Mouse (Mus musculus) forebrain, embryonic 10.5 days (tissue): Measurements from ENCODE around the gene Tnrc6b. TPM values are rescaled to one million over a fixed set of nuclear protein-coding genes. Genes with fewer than 3 reads are reported as not detected.
"Not testable (repeated sequence)": the region's sequence is repeated elsewhere in the genome, so short reads cannot be mapped to it uniquely, and the experiment has no call there.

Source experiments
- DNase-seq: peaks from one replicate; pipeline ENCODE4 v3.0.0-alpha.2; 2017; ENCODE audit warnings: low spot score; ENCODE audit errors: extremely low spot score
- H3K27ac ChIP-seq: fragments of 300-500 bp; sonication (generic); 2 replicates; pipeline ENCODE4 v1.5.1; 2016; ENCODE audit warnings: mild to moderate bottlenecking
- H3K27me3 ChIP-seq: fragments of 300-500 bp; sonication (generic); 2 replicates; pipeline ENCODE4 v1.6.1; 2016; ENCODE audit warnings: mild to moderate bottlenecking; ENCODE audit not compliant: poor library complexity, severe bottlenecking
- H3K36me3 ChIP-seq: fragments of 300-500 bp; sonication (generic); replicated peaks from 2 replicates; pipeline ENCODE4 v1.6.1; 2016; ENCODE audit warnings: mild to moderate bottlenecking, moderate library complexity
- H3K4me1 ChIP-seq: fragments of 300-500 bp; sonication (generic); 2 replicates; pipeline ENCODE4 v1.6.1; 2016
- H3K4me3 ChIP-seq: fragments of 300-500 bp; sonication (generic); 2 replicates; pipeline ENCODE4 v1.5.1; 2016; ENCODE audit warnings: mild to moderate bottlenecking, moderate library complexity
- H3K9me3 ChIP-seq: fragments of 300-500 bp; sonication (generic); 2 replicates; pipeline ENCODE4 v1.6.1; 2016; ENCODE audit warnings: mild to moderate bottlenecking, moderate library complexity
- WGBS: fragments of 180-500 bp; shearing (Covaris S2); methylation state at CpG from one replicate; pipeline ENCODE4 v1.1.7; 2016; 5-methylcytosine and 5-hydroxymethylcytosine counted together
- polyA plus RNA-seq: library from polyadenylated mRNA; unstranded; fragments of >200 nt; fragmentation: Nextera tagmentation; extraction: Ambion mirVana; gene quantifications from 2 replicates; pipeline ENCODE4 v1.2.1, GENCODE M21; 2016

Gene Tnrc6b
- polyA plus RNA-seq, 1 experiment from 2014 or later = 40.5 TPM

DNA sequence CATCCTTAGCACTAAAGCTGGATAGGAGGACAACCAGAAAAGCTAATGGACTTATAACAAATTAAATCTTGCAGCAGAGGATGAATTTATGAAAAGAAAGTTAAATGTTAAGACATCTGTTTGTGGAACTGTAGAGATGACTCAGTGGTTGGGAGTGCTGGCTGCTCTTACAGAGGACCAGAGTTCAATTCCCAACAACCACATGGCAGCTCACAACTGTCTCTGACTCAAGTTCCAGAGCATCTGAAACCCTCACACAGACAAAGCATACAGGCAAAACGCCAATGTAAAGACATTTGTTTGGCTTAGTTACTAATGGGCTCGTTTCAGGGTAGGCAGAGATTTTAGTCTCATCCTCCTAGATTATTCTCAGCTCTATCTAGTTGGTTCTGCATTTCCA is 188.7 kb downstream of the Tnrc6b start:
- WGBS = 89% methylated on average over 2 of the region's 2 CpGs
- Histone ChIP-seq H3K27ac (no peak overlapping the region), H3K9me3 (no peaks in the 10 kb centered on the region), H3K36me3 (peaks cover 100% of the 10 kb centered on the region), H3K27me3 (no peaks in the 10 kb centered on the region), H3K4me3 (no peak overlapping the region), H3K4me1 (no peaks in the 10 kb centered on the region)
- DNase-seq = no peak

DNA sequence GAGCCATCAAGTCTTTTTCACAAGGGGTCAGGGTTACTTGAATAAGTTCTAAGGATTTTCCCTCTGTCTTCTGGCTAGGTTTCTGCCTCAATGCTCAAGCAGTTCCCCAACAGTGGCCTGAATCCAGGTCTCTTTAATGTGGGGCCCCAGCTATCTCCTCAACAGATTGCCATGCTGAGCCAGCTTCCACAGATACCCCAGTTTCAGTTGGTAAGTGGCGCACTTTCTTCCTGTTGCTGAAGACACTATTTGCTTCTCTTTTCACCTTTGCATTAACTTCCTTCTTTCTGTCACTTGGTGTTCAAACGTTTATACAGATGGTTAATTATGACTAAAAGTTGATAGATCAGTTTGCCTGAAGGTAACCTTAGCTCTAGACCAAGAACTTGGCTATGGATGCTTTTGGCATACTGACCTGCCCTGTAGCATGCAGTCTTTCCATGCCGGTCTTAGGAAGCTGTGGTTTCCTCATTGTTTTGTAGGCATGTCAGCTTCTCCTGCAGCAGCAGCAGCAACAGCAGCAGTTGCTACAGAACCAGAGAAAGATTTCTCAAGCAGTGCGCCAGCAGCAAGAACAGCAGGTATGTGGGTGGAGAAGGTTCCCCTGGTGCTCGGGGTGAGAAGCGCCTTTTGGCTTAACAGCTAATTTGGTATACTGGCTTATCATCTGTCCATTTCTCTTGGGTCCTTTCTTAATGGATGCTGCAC is 190.8 kb downstream of the Tnrc6b start:
- DNase-seq = no peak
- Histone ChIP-seq H3K9me3 (no peaks in the 10 kb centered on the region), H3K27me3 (no peaks in the 10 kb centered on the region), H3K4me3 (no peak overlapping the region), H3K27ac (no peak overlapping the region), H3K36me3 (peaks cover 100% of the 10 kb centered on the region), H3K4me1 (no peaks in the 10 kb centered on the region)
- WGBS = 93% methylated on average over 6 of the region's 6 CpGs

DNA sequence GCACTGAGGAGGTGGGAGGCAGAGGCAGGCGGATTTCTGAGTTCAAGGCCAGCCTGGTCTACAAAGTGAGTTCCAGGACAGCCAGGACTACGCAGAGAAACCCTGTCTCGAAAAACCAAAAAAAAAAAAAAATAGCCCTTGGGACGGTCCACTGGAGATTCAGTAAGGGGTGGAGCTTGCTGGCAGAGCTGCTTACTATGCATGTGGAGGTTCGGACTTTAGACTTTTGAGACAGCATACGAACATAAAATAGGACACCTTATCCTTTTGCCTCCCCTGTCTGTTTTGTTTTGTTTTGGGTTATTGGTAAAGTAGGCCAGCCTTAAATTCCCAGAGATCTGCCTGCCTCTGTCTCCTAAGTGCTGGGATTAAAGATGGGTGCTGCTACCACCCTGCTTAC is 193.7 kb downstream of the Tnrc6b start:
- H3K27me3 ChIP-seq, H3K4me3 ChIP-seq, H3K9me3 ChIP-seq, DNase-seq, H3K27ac ChIP-seq, H3K4me1 ChIP-seq: not testable (repeated sequence)
- peaks cover 94% of the 10 kb centered on the region for H3K36me3 ChIP-seq
- WGBS = 96% methylated on average over 6 of the region's 6 CpGs

DNA sequence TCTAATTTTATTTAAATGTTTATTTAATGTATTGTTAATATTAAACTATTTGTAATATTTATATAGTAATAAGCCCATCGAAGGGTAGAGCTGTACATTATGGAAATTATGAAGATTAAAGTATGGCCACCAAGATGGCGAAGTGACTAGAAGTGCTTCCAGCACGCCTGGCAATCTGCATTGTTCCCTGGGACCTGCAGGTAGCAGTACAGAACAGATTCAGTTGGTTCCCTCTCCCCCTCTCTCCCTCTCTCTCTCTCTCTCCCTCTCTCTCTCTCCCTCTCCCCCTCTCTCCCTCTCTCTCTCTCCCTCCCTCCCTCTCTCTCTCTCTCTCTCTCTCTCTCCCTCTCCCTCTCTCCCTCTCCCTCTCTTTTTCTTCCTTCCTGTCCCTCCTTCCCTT is 199.1 kb downstream of the Tnrc6b start:
- H3K36me3 ChIP-seq = peaks cover 94% of the 10 kb centered on the region
- 90% methylated on average over 3 of the region's 3 CpGs for WGBS
- no peaks in the 10 kb centered on the region for H3K9me3 ChIP-seq
- no peak for DNase-seq
- H3K4me1 ChIP-seq = no peaks in the 10 kb centered on the region
- no peak overlapping the region for H3K27ac ChIP-seq
- no peaks in the 10 kb centered on the region for H3K27me3 ChIP-seq
- no peak overlapping the region for H3K4me3 ChIP-seq

DNA sequence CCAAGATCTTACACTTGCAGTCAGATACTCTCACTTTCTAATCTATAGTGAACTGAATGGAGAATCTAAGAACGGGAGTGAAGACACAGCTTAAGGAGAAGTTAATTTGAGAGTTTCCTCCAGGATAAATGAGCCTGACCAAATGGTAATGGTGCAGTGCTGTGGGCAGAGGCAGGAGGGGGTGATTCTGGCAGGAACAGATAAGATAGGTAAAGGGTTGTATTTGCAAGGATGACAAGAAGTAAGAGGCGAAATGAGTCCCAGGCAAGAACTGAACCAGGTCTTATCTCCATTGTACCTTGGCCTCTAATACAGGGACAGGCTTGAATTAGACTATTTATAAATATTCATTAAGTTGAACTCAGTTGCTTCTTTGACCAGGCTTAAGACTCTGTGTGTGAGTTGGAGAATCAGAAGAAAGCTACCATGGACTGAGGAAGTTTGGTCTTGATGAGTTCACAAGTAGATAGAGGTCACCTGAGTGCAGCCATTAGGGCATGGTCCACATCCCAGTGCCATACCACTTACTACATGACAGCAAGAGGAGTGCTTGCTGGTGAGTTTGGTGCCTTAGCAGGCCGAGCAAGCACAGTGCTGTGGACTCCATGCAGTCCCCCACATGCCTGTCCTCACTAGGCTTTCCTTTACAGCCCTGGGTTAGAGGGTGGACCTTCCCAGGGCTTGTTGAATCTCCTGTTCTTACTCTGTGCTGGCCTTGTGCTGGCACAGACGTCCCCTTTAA is 199.8 kb downstream of the Tnrc6b start:
- no peak overlapping the region for H3K4me3 ChIP-seq
- H3K36me3 ChIP-seq = peaks cover 94% of the 10 kb centered on the region
- H3K9me3 ChIP-seq = no peaks in the 10 kb centered on the region
- H3K27me3 ChIP-seq = no peaks in the 10 kb centered on the region
- no peak for DNase-seq
- 93% methylated on average over 4 of the region's 4 CpGs for WGBS
- no peaks in the 10 kb centered on the region for H3K4me1 ChIP-seq
- no peak overlapping the region for H3K27ac ChIP-seq

DNA sequence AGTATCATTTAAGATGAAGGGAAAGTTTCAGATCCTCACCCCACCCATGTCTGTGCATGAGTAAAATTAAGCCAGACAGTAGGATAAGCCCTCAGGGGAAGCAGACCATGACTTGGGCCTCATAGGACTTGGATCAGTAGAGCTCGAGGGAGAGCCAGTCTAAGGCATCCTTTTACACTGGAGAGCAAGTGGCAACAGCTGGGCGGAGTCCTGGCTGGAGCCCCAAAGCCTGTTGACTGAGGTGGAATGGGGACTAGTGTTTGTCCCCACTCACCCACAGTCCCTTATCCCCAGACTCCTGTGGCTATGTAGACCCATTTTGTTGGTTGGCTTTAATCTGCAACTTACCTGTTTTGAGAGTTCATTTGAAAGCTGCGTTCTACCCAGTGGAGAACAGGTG is 201.1 kb downstream of the Tnrc6b start:
- Histone ChIP-seq H3K27me3 (no peaks in the 10 kb centered on the region), H3K27ac (no peak overlapping the region), H3K4me1 (no peaks in the 10 kb centered on the region), H3K4me3 (no peak overlapping the region), H3K9me3 (no peaks in the 10 kb centered on the region), H3K36me3 (peaks cover 94% of the 10 kb centered on the region)
- DNase-seq = no peak
- 90% methylated on average over 3 of the region's 3 CpGs for WGBS

DNA sequence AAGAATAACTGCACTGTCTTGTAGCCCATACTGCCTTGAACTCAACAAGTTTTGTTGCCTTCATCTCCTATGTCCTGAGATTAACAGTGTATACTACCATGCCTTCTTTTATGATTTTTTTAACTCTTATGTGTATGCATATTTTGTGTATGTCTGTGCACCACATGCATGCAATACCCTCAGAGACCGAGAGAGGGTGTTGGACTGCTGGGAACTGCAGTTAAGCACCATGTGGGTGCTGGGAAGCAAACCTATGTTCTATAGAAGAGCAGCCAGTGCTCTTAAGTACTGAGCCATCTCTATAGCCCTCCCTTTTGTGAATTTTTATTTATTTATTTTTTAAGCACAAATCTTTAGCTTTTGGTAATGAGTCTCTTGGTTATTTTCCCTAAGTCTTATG is 202.7 kb downstream of the Tnrc6b start:
- Histone ChIP-seq H3K9me3 (no peaks in the 10 kb centered on the region), H3K4me1 (no peaks in the 10 kb centered on the region), H3K27me3 (no peaks in the 10 kb centered on the region), H3K27ac (no peak overlapping the region), H3K4me3 (no peak overlapping the region), H3K36me3 (peaks cover 97% of the 10 kb centered on the region)
- DNase-seq = no peak
- WGBS = 89% methylated on average over 1 of the region's 1 CpGs

DNA sequence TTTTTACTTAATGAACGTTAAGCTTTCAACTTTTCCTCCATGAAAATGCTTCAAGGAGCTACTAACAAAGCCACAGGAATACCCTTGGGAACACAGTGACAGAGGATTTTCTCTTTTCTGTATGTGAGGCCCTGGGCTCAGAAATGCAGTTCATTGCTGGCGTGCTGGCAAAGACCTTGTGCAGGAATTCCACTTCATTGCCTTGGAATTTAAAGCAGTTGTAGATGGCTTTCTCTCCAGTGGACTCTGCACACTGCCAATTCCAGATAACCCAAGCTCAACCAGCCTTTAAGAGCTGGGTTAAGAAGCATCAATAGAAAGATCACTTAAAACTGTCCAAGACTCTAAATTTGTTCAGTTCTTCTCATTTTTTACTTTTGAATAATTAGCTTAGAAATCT is 204.7 kb downstream of the Tnrc6b start:
- H3K4me1 ChIP-seq = no peaks in the 10 kb centered on the region
- no peaks in the 10 kb centered on the region for H3K27me3 ChIP-seq
- H3K9me3 ChIP-seq = no peaks in the 10 kb centered on the region
- H3K36me3 ChIP-seq = peaks cover 100% of the 10 kb centered on the region
- no peak overlapping the region for H3K27ac ChIP-seq
- 87% methylated on average over 2 of the region's 2 CpGs for WGBS
- no peak for DNase-seq
- H3K4me3 ChIP-seq = no peak overlapping the region

DNA sequence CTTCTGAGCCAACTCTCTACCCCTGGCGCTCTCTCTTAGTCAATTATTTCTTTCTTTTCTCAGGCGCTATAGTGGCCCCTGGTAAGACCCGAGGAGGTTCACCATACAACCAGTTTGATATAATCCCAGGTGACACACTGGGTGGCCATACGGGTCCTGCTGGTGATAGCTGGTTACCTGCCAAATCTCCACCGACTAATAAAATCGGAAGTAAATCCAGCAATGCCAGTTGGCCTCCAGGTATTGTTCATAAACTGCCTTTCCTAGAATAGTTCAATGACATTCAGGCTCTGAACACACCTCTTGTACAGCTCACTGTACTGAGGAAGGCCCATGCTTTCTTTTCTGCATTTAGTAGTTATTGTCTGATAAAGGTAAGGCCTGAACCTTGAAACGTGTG is 205.5 kb downstream of the Tnrc6b start:
- H3K27me3 ChIP-seq = no peaks in the 10 kb centered on the region
- H3K4me3 ChIP-seq = no peak overlapping the region
- 93% methylated on average over 7 of the region's 7 CpGs for WGBS
- no peak overlapping the region for H3K27ac ChIP-seq
- no peaks in the 10 kb centered on the region for H3K4me1 ChIP-seq
- H3K36me3 ChIP-seq = peaks cover 100% of the 10 kb centered on the region
- H3K9me3 ChIP-seq = no peaks in the 10 kb centered on the region
- DNase-seq = no peak

DNA sequence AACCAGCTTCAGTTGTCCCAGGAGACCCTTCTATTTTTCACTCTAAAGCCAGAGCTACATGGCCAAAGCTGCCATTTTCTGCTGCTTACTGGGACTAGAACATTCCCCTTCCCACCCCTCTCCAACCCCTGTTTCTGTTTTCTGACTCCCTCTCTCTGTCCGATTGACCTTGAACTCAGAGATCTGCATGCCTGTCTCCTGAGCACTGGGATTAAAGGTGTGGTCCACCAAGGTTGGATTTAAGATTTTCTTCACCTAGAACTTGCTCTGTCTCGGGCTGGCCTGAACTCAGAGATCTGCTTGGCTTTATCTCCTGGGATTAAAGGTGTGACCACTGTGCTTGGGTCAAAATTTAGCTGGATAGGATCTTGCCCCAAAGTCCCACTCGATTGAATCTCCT is 209.2 kb downstream of the Tnrc6b start:
- WGBS = 97% methylated on average over 3 of the region's 3 CpGs
- no peaks in the 10 kb centered on the region for H3K9me3 ChIP-seq
- H3K36me3 ChIP-seq = peaks cover 100% of the 10 kb centered on the region
- H3K27me3 ChIP-seq = no peaks in the 10 kb centered on the region
- no peak overlapping the region for H3K4me3 ChIP-seq
- H3K27ac ChIP-seq = no peak overlapping the region
- no peaks in the 10 kb centered on the region for H3K4me1 ChIP-seq
- no peak for DNase-seq

DNA sequence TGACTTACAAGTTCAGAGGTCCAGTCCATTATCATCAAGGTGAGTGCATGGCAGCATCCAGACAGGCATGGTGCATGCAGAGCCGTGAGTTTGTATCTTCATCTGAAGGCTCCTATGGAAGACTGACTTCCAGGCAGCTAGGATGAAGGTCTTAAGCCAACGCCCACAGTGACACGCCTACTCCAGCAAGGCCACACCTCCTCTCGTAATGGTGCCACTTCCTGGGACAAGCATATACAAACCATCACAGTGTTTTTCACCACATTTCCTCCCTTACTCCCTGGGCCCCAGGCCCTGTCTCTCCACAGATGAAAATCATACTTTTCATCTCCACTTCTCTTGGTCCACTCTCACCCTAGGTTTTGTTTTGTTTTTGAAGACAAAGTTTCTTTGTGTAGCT is 210.7 kb downstream of the Tnrc6b start:
- H3K36me3 ChIP-seq = peaks cover 100% of the 10 kb centered on the region

DNA sequence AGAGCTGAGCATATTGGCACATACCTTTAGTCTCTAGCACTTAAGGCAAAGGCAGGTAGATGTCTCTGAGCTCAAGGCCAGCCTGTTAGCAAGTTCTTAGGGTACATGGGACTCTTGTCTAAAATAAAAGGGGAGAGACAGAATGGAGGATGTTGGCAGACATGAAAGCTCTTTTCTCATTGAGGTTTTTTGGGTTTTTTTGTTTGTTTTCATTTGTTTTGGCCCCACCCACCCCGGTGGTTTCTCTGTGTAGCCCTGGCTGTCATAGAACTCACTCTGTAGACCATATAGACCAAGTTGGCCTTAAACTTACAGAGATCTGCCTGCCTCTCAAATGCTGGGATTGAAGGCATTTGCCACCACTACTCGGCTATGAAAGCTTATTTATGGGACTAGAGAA is 213.1 kb downstream of the Tnrc6b start:
- Histone ChIP-seq H3K9me3 (no peaks in the 10 kb centered on the region), H3K27ac (no peak overlapping the region), H3K4me1 (no peaks in the 10 kb centered on the region; the same call in 1 of the 2 replicates), H3K27me3 (no peaks in the 10 kb centered on the region), H3K4me3 (no peak overlapping the region), H3K36me3 (peaks cover 97% of the 10 kb centered on the region)
- DNase-seq = no peak
- WGBS = 82% methylated on average over 2 of the region's 2 CpGs

More for the DNA sequence above, 210.7 kb downstream of the Tnrc6b start:
- H3K27ac ChIP-seq = no peak overlapping the region
- no peaks in the 10 kb centered on the region for H3K4me1 ChIP-seq
- no peaks in the 10 kb centered on the region for H3K27me3 ChIP-seq
- no peak for DNase-seq
- WGBS = 84% methylated on average over 4 of the region's 4 CpGs
- H3K4me3 ChIP-seq = no peak overlapping the region
- no peaks in the 10 kb centered on the region for H3K9me3 ChIP-seq

DNA sequence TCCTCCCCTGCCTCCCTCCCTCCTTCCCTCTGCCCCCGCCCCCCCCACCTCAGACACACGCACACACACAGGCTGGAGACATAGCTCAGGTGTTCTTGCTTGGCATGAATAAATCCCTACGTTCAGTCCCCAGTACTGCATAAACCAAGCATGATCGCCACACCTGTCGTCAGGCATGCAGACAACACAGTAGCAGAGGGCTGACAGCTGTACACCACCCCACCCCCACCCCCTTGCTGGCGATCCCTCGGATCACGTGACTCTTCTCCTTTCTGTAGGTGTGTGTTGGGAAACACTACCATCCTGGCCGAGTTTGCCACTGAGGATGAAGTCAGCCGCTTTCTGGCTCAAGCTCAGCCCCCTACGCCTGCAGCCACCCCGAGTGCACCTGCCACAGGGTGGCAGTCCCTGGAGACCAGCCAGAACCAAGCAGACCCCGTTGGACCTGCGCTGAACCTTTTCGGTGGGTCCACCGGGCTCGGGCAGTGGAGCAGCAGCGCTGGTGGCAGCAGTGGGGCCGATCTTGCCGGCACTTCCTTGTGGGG is 217.8 kb downstream of the Tnrc6b start:
- DNase-seq = no peak
- Histone ChIP-seq H3K36me3 (peaks cover 85% of the 10 kb centered on the region), H3K4me1 (peaks cover 7% of the 10 kb centered on the region), H3K27me3 (no peaks in the 10 kb centered on the region), H3K4me3 (no peak overlapping the region), H3K9me3 (no peaks in the 10 kb centered on the region), H3K27ac (no peak overlapping the region)
- WGBS = 88% methylated on average over 20 of the region's 20 CpGs
